Mouse (Mus musculus) testis, adult 2 months (tissue): ENCODE data around the gene Zfp46.

Experiments used
- CTCF ChIP-seq: fragments of 200-500 bp; IDR thresholded peaks from 2 replicates; pipeline ENCODE4 v1.5.1; 2012; ENCODE audit warnings: low read depth, mild to moderate bottlenecking, inconsistent platforms, low read length, moderate library complexity; ENCODE audit not compliant: control insufficient read depth, insufficient read depth, insufficient replicate concordance
- POLR2A ChIP-seq: fragments of 200-500 bp; IDR thresholded peaks from 2 replicates; pipeline ENCODE4 v1.6.1; 2012; ENCODE audit warnings: low read depth, mild to moderate bottlenecking, inconsistent platforms, low read length, moderate library complexity; ENCODE audit not compliant: control insufficient read depth

GRCm38 (mm10) chr4:136295941-136296340 lies 11.5 kb downstream of the Zfp46 start:
- TF ChIP-seq POLR2A, result no peak
- no peak for TF ChIP-seq CTCF
